Mouse (Mus musculus) kidney, adult 11 months (tissue): ENCODE data around the gene Slc6a6.

Experiments used
- DNase-seq: peaks from one replicate; pipeline ENCODE4 v3.0.0; 2022

The Slc6a6 gene

GRCm38 (mm10) chr6:91670224-91670623, 13.6 kb upstream of the Slc6a6 start:
- DNase-seq = no peak

- DNase-seq = no peak
Measured at GRCm38 (mm10) chr6:91674757-91675350, 9.0 kb upstream of the Slc6a6 start.

GRCm38 (mm10) chr6:91678506-91679094, 5.3 kb upstream of the Slc6a6 start:
- no peak for DNase-seq

- no peak for DNase-seq
Measured at GRCm38 (mm10) chr6:91679095-91679577, 4.7 kb upstream of the Slc6a6 start.

GRCm38 (mm10) chr6:91679716-91680115, 4.1 kb upstream of the Slc6a6 start:
- DNase-seq = no peak

GRCm38 (mm10) chr6:91681841-91682240, 2.0 kb upstream of the Slc6a6 start:
- no peak for DNase-seq

GRCm38 (mm10) chr6:91683121-91683520, 732 bp upstream of the Slc6a6 start:
- DNase-seq = peak; percentile 39

- no peak for DNase-seq
Measured at GRCm38 (mm10) chr6:91684474-91684829, 599 bp downstream of the Slc6a6 start.

- DNase-seq = peak; percentile 87
Measured at GRCm38 (mm10) chr6:91684831-91685532, 1.1 kb downstream of the Slc6a6 start.

GRCm38 (mm10) chr6:91685533-91685883, 1.7 kb downstream of the Slc6a6 start:
- no peak for DNase-seq

GRCm38 (mm10) chr6:91685896-91686295, 2.0 kb downstream of the Slc6a6 start:
- DNase-seq = peak; percentile 34

- DNase-seq = peak; percentile 68
Measured at GRCm38 (mm10) chr6:91686597-91686996, 2.7 kb downstream of the Slc6a6 start.

GRCm38 (mm10) chr6:91688021-91688420, 4.2 kb downstream of the Slc6a6 start:
- peak; percentile 23 for DNase-seq

- no peak for DNase-seq
Measured at GRCm38 (mm10) chr6:91689231-91689630, 5.4 kb downstream of the Slc6a6 start.

- no peak for DNase-seq
Measured at GRCm38 (mm10) chr6:91690222-91690621, 6.4 kb downstream of the Slc6a6 start.

GRCm38 (mm10) chr6:91690646-91691045, 6.8 kb downstream of the Slc6a6 start:
- peak; percentile 89 for DNase-seq

- DNase-seq = peak; percentile 77
Measured at GRCm38 (mm10) chr6:91691576-91691975, 7.7 kb downstream of the Slc6a6 start.

GRCm38 (mm10) chr6:91693301-91693886, 9.5 kb downstream of the Slc6a6 start:
- no peak for DNase-seq

GRCm38 (mm10) chr6:91694610-91695009, 10.8 kb downstream of the Slc6a6 start:
- DNase-seq = no peak

- no peak for DNase-seq
Measured at GRCm38 (mm10) chr6:91698831-91699230, 15.0 kb downstream of the Slc6a6 start.

GRCm38 (mm10) chr6:91699482-91700200, 15.8 kb downstream of the Slc6a6 start:
- DNase-seq = peak; percentile 72

- DNase-seq = peak; percentile 82
Measured at GRCm38 (mm10) chr6:91700823-91701621, 17.2 kb downstream of the Slc6a6 start.
